Mouse (Mus musculus) myocyte (in vitro differentiated cells): Measurements from ENCODE around the gene Cep104.

Experiments used
- MYOD1 ChIP-seq, 3 experiments: IDR thresholded peaks; one replicate each; pipeline ENCODE4 v1.6.1; 2011; ENCODE audit warnings: control low read depth in 2 of 3, low read depth in 2 of 3, mild to moderate bottlenecking in 2 of 3, moderate library complexity in 1 of 3; ENCODE audit not compliant: insufficient read length in 2 of 3, control insufficient read depth in 1 of 3
- POLR2A ChIP-seq: IDR thresholded peaks from one replicate; pipeline ENCODE4 v1.6.1; 2011; ENCODE audit warnings: low read depth, mild to moderate bottlenecking, control low read depth, moderate library complexity; ENCODE audit not compliant: insufficient read length
- TCF12 ChIP-seq: IDR thresholded peaks from one replicate; pipeline ENCODE4 v1.6.1; 2011; ENCODE audit warnings: mild to moderate bottlenecking, control low read depth; ENCODE audit not compliant: poor library complexity, insufficient read depth, severe bottlenecking
- USF1 ChIP-seq: IDR thresholded peaks from one replicate; pipeline ENCODE4 v1.6.1; 2011; ENCODE audit warnings: low read depth, mild to moderate bottlenecking, control low read depth, moderate library complexity

DNA sequence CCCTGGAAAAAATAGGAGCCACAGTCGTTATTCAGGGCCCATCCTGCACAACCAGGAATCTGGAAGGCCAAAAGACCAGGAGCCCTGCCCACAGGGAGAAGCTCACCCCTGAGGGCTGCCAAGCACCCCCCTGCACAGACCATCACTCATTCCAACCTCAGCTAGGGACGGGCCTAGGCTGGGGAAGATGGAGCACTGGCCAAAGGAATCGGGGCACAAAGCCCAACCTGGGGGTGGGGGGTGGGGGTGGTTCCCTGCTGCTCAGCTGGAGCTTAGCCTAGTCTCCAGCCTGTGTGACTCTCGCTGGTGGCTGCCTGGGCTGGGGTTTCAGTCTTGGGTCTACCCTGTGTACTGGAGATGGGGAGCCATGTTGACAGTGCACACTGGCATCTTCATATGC lies 47.9 kb downstream of the Cep104 start:
- no peak for TF ChIP-seq MYOD1 (IDR thresholded peaks at IDR 0.05; ENCODE audit: control insufficient read depth in 1 of 3, insufficient read length in 2 of 3, low read depth in 2 of 3)
- no peak for TF ChIP-seq TCF12
- no peak for TF ChIP-seq POLR2A
- no peak for TF ChIP-seq USF1
